Comparison of ENCODE assay signal across 13 mouse cellular contexts in genomic region chr3:58783602-58784218, GRCm38 (mm10). TPM values are rescaled to one million over a fixed set of nuclear protein-coding genes. Genes with fewer than 3 reads are reported as not detected.
DNase-seq lines count a peak whose midpoint lies in the region; ATAC-seq and TF ChIP-seq lines count a peak whose summit lies in the region.
"Had no signal": no experiment of that assay in that cellular context is flagged by ENCODE, and none has a peak within 500 bp of the region (broad histone marks: within the 10 kb centered on the region; RNA-seq: fewer than 3 reads in every experiment).

No protein-coding gene starts in this region.

- TF ChIP-seq POLR2A in thymus, adult 2 months (IDR thresholded peaks at IDR 0.05; ENCODE audit: control insufficient read depth, extremely low read depth, insufficient read depth, low read length, poor library complexity): no peak

- no peaks in the 10 kb centered on the region for H3K9me3 ChIP-seq in forebrain, embryonic 15.5 days
- H3K9me3 ChIP-seq: embryonic facial prominence, embryonic 13.5 days had no signal

- peaks cover 7% of the 10 kb centered on the region; the same call in 1 of the 2 replicates for H3K4me1 ChIP-seq in forebrain, embryonic 15.5 days
- no peaks in the 10 kb centered on the region for H3K4me1 ChIP-seq in thymus, adult 2 months (replicated peaks; ENCODE audit: control insufficient read depth, insufficient read depth, low read length)

- H3K9ac ChIP-seq in forebrain, embryonic 15.5 days (replicated peaks): no peak overlapping the region
- H3K9ac ChIP-seq: embryonic facial prominence, embryonic 13.5 days had no signal

- H3K27ac ChIP-seq in forebrain, embryonic 15.5 days (replicated peaks): no peak overlapping the region
- no peak overlapping the region for H3K27ac ChIP-seq in thymus, adult 2 months (ENCODE audit: control insufficient read depth, insufficient read depth, low read length)
- H3K27ac ChIP-seq: embryonic facial prominence, embryonic 13.5 days; macrophage had no signal

- H3K4me3 ChIP-seq in forebrain, embryonic 15.5 days: no peak overlapping the region
- H3K4me3 ChIP-seq in thymus, adult 2 months (ENCODE audit: control insufficient read depth, insufficient read depth, low read length): no peak overlapping the region
- H3K4me3 ChIP-seq: embryonic facial prominence, embryonic 13.5 days had no signal

- H3K27me3 ChIP-seq in forebrain, embryonic 15.5 days: no peaks in the 10 kb centered on the region
- H3K27me3 ChIP-seq in thymus, adult 2 months (ENCODE audit: control insufficient read depth, insufficient read depth, low read length): no peaks in the 10 kb centered on the region

- 55% methylated on average over 8 of the region's 8 CpGs for WGBS in forebrain, embryonic 15.5 days
- 71% methylated on average over 8 of the region's 8 CpGs for WGBS in thymus, adult 2 months

- no peaks in the 10 kb centered on the region for H3K36me3 ChIP-seq in forebrain, embryonic 15.5 days
- H3K36me3 ChIP-seq in thymus, adult 2 months (ENCODE audit: control insufficient read depth, insufficient read depth, low read length): no peaks in the 10 kb centered on the region
- H3K36me3 ChIP-seq: embryonic facial prominence, embryonic 13.5 days had no signal

- no peak for TF ChIP-seq CTCF in thymus, adult 2 months (IDR thresholded peaks at IDR 0.05; ENCODE audit: borderline replicate concordance, control insufficient read depth, extremely low read depth, insufficient read depth, low read length, poor library complexity)

- DNase-seq in kidney, adult 9 months: peak; percentile 4
- DNase-seq in kidney, adult 18-20 months: no peak
- DNase-seq in ZHBTc4 (ENCODE audit: low read depth, low spot score): peak; percentile 9
- peak; percentile 4 for DNase-seq in lung, postnatal 10 days
- no peak for DNase-seq in layer of hippocampus, adult 18-20 months (ENCODE audit: low spot score in 2 of 2)
- no peak for DNase-seq in thymus, adult 2 months
- DNase-seq: adrenal gland, adult 2 months; gastrocnemius, postnatal 36 days had no signal

- no peak overlapping the region for H3K4me2 ChIP-seq in forebrain, embryonic 15.5 days (replicated peaks)
- H3K4me2 ChIP-seq: embryonic facial prominence, embryonic 13.5 days had no signal

- peak; percentile 17; the same call in 1 of the 2 replicates for ATAC-seq in forebrain, embryonic 15.5 days (replicated peaks)

RNA-seq across cellular contexts. Expression of gene Mindy4b-ps, which starts 38.4 kb away (rescaled TPM):
- 0.17 TPM in 1 of 2 replicates, not detected in the other for polyA plus RNA-seq in forebrain, embryonic 15.5 days (2015; fragmentation: Nextera tagmentation; extraction: Ambion mirVana)
- total RNA-seq in layer of hippocampus, adult 18-20 months (2021): 1 to 10 TPM; 1.6 to 1.9 TPM
- not detected in 2 replicates for polyA plus RNA-seq in thymus, adult 2 months (2012; rRNA removed)
- total RNA-seq: adrenal gland, adult 2 months; gastrocnemius, postnatal 36 days; MEL had no signal
- polyA plus RNA-seq: adrenal gland, adult 2 months; embryonic facial prominence, embryonic 13.5 days; macrophage; spleen, adult 2 months had no signal

Comparison
In these comparisons a context has a peak if more than half of its experiments do, and no peak if none do; other contexts are left out.
1. DNase-seq: peak in kidney, adult 9 months (single experiment), ZHBTc4 (single experiment) and lung, postnatal 10 days (single experiment); none in kidney, adult 18-20 months (single experiment), layer of hippocampus, adult 18-20 months (0 of 2) and thymus, adult 2 months (single experiment).